Mouse (Mus musculus) liver, postnatal 0 days (tissue): ENCODE measurements around the gene Gse1.

Experiments
- CTCF ChIP-seq: sonication (generic); IDR thresholded peaks from 2 replicates; pipeline ENCODE4 v1.5.1; 2016; ENCODE audit warnings: antibody characterized with exemption, low read depth
- EP300 ChIP-seq: IDR thresholded peaks from 2 replicates; pipeline ENCODE4 v1.6.1; 2016; ENCODE audit warnings: antibody characterized with exemption, low read depth, mild to moderate bottlenecking

DNA sequence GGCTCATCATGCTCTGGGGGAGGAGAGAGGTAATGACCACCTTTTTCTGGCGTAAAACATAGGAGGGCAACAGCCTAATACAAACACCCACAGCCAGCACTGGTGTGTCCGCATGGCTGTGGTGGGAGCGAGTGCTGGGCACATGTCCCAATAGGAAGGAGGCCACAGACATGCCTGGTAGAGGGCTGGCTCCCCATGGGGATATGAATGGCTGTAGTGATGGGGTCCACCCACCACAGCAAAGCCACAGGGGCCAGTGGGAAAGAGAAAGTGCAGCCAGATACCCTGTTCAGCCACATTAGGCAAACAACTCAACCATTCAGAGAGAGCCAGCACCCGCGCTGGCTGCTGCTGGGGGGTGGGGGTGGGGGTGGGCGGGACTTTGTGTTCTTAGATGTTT is 256.9 kb downstream of the Gse1 start:
- TF ChIP-seq CTCF, result no peak
- no peak for TF ChIP-seq EP300
